Mouse (Mus musculus): ENCODE data around the gene Tmem150b.

- no peak for TF ChIP-seq CTCF (IDR thresholded peaks at IDR 0.05; ENCODE audit: low read depth)
- no peak for TF ChIP-seq EP300 (optimal IDR thresholded peaks at IDR 0.05)
Measured at GRCm38 (mm10) chr7:4669156-4669555, 55.9 kb downstream of the Tmem150b start.
